Mouse (Mus musculus) olfactory bulb, adult 2 months (tissue): ENCODE measurements around the gene Ube2l3. TPM values are rescaled to one million over a fixed set of nuclear protein-coding genes. Genes with fewer than 3 reads are reported as not detected.

Experiments used
- H3K27ac ChIP-seq: fragments of 200-500 bp; 2 replicates; pipeline ENCODE4 v1.5.1; 2012; ENCODE audit warnings: low read depth, low read length; ENCODE audit not compliant: insufficient read depth
- H3K4me1 ChIP-seq: fragments of 200-500 bp; 2 replicates; pipeline ENCODE4 v1.6.1; 2012; ENCODE audit warnings: low read length; ENCODE audit not compliant: control insufficient read depth, insufficient read depth
- H3K4me3 ChIP-seq: fragments of 200-500 bp; 2 replicates; pipeline ENCODE4 v1.5.1; 2012; ENCODE audit warnings: mild to moderate bottlenecking, low read depth, low read length, moderate library complexity; ENCODE audit not compliant: insufficient read depth
- CTCF ChIP-seq: fragments of 200-500 bp; IDR thresholded peaks from 2 replicates; pipeline ENCODE4 v1.5.1; 2012; ENCODE audit warnings: low read depth, mild to moderate bottlenecking, low read length, moderate library complexity; ENCODE audit not compliant: insufficient read depth
- POLR2A ChIP-seq: fragments of 200-500 bp; IDR thresholded peaks from 2 replicates; pipeline ENCODE4 v1.6.1; 2012; ENCODE audit warnings: mild to moderate bottlenecking, low read depth, low read length, moderate library complexity; ENCODE audit not compliant: insufficient read depth
- WGBS: fragments of 180-500 bp; shearing (Covaris S2); methylation state at CpG from one replicate; pipeline ENCODE4 v1.1.7; 2018; 5-methylcytosine and 5-hydroxymethylcytosine counted together
- polyA plus RNA-seq: library from polyadenylated mRNA; stranded (reverse); fragments of >200 nt; gene quantifications from 2 replicates; pipeline ENCODE4 v1.2.4, GENCODE M21; 2012; ENCODE audit warnings: low replicate concordance; ENCODE audit not compliant: missing spikeins, insufficient read depth, insufficient read length

The Ube2l3 gene
- polyA plus RNA-seq, 1 experiment = not detected

DNA sequence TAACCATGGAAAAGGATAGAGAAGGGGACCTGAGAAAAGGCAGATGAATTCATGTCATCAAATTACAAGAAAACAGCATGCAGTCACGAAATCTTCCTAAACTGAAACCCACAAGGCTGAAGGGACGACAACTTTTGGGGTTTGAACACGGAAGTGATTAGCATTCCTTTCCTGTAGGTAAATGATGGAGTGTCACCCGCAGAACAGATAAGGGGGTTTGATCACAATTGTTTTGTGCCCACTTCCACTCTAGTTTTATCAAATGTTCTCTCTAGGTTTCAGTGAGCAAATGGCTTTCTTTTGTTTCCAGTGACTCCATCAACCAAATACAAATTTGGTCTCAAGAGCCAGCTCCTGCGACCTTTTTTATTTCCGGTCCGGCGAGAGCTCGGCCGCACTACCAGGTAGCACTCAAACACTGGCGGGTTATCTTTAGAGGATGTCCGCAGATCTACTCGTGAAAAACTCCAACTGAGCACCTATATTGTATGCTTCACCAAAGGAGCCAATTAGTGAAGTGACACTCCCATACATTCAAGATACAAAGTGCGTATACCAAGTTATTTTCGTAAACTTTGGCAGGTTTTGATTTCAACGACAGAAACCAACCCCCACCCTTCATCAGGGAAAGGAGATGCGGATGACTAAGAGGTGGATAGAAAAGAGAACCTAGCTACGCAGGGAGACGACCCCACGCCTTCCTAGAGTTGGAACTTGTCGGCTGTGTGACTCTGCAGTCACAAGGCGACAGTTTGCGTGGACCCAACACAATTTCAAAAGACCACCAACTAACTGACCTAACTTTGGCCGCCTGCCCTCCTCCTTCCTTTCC, 2.1 kb downstream of the Ube2l3 start:
- 5% methylated on average over 24 of the region's 24 CpGs for WGBS
- TF ChIP-seq POLR2A (0 out of 2 replicates have a peak, but pooled peaks have one; percentile 3), CTCF (no peak)
- H3K27ac ChIP-seq = no peak overlapping the region
- H3K4me3 ChIP-seq = peak overlapping the region; percentile 79
- H3K4me1 ChIP-seq = peaks cover 5% of the 10 kb centered on the region

DNA sequence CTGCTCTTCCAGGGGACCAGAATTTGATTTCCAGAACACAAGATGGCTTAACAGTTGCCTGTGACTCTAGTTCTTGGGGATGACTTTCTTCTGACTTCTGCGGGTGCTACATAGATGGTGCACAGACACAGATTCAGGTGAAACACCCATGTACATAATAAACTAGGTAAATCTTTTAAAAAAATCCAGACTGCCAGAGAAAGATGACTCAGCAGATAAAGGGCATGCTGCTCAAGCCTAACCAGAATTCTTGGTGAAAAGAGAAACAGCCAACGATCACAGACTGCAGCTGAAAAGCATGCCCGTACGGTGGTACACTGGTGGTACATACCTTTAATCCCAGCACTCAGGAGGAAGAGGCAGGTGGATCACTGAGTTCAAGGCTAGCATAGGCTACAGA, 8.6 kb downstream of the Ube2l3 start:
- TF ChIP-seq CTCF (no peak), POLR2A (no peak)
- Histone ChIP-seq H3K27ac (no peak overlapping the region), H3K4me3 (no peak overlapping the region), H3K4me1 (peaks cover 2% of the 10 kb centered on the region; the same call in 1 of the 2 replicates)
- WGBS = 85% methylated on average over 4 of the region's 4 CpGs

DNA sequence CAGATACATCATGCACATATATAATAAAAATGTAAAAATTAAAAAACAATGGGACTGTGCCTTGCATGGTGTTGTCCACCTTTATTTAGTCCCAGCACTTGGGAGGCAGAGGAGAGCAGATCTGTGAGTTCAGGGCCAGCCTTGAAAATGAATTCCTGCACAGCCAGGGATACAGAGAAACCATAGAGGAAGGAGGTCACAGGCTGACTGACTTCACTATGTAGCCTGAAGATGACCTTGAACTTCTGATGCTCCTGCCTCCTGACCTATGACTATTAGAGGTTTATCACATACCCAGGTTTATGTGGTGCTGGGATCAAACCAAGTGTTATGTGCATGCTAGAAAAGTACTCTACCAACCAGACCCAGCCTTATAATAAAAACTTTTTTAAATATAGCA, 17.0 kb downstream of the Ube2l3 start:
- TF ChIP-seq CTCF (no peak), POLR2A (no peak)

DNA sequence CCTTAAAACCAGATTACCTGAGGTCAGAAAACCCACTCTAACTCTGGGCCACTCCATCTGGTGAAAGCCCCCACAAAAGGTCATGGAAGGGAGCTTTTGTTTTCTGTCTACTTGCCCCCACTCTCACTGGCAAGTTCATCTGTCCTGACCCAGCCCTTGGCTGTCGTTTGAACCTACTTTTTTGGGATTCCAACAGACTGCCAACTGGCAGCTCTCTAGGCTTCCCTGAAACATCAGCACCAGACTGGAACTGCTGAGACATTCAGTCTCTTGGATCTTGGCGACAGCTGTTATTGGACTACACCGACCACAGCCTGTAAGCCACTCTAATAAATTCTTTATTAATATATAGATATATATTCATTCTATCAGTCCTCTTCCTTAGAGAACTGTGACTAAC, 19.4 kb downstream of the Ube2l3 start:
- WGBS = 47% methylated on average over 3 of the region's 3 CpGs
- Histone ChIP-seq H3K4me3 (no peak overlapping the region), H3K27ac (no peak overlapping the region), H3K4me1 (peaks cover 4% of the 10 kb centered on the region; the same call in 1 of the 2 replicates)
- TF ChIP-seq POLR2A = no peak
- no peak for TF ChIP-seq CTCF

More for the DNA sequence above, 17.0 kb downstream of the Ube2l3 start:
- no peak overlapping the region for H3K4me3 ChIP-seq
- H3K4me1 ChIP-seq = peaks cover 4% of the 10 kb centered on the region; the same call in 1 of the 2 replicates
- H3K27ac ChIP-seq = no peak overlapping the region

DNA sequence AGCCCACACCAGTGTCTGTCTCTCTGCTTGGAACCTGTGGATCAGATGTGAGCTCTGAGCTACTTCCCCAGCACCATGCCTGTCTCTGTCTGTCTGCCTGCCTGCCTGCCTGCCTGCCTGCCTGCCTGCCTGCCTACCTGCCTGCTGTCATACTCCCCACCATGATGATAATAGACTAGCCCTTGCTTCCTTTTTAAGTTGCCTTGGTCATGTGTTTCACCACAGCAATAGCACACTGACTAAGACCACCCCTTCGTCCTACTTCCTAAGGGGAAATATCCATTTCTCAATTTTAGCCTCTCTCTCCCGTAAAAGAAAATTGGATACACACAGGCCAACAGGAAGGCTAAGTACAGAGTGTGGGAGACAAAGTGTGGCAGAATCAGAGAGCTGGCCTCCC, 20.3 kb downstream of the Ube2l3 start:
- TF ChIP-seq CTCF = no peak
- TF ChIP-seq POLR2A = no peak
- WGBS = 50% methylated on average over 2 of the region's 2 CpGs
- no peak overlapping the region for H3K27ac ChIP-seq
- peaks cover 4% of the 10 kb centered on the region; the same call in 1 of the 2 replicates for H3K4me1 ChIP-seq
- H3K4me3 ChIP-seq = no peak overlapping the region

DNA sequence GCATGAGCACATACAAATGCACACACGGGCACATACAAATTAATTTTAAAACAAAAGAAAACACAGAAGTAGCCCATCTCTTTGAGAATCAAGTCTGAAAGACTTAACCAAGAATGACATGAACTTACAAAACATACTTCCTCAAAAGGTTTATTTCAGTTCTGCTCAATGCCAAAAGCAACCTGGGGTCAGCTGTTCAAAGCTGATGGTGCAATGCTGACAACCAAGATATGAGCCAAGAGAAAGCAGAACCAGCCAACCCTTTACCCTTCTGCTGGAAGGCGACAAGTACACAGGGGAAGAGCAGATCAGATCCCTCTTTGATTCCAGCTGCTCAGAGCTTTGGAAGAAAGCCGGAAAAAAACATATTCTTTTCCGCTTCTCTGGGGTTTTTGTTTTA, 21.1 kb downstream of the Ube2l3 start:
- Histone ChIP-seq H3K4me1 (peaks cover 4% of the 10 kb centered on the region; the same call in 1 of the 2 replicates), H3K27ac (no peak overlapping the region), H3K4me3 (no peak overlapping the region)
- TF ChIP-seq CTCF (no peak), POLR2A (no peak)
- WGBS = 66% methylated on average over 4 of the region's 4 CpGs

DNA sequence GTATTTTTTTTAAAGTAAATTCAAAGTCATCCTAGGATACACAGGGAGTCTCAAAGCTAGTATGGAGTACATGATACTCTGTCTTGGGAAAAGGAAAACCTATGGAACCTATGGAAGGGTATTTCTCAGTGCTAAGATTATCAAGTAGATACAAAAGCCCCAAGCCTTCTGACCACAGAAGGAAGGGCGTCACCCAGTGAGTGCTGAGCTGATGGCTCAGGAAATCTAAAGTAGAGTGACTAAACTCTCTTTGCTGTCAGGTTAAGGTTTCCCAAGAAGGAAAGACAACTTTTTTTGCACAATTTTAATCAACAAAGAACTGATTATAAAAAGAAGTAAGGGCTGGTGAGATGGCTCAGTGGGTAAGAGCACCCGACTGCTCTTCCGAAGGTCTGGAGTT, 22.7 kb downstream of the Ube2l3 start:
- WGBS = 96% methylated on average over 3 of the region's 3 CpGs
- Histone ChIP-seq H3K27ac (no peak overlapping the region), H3K4me3 (no peak overlapping the region), H3K4me1 (peaks cover 4% of the 10 kb centered on the region; the same call in 1 of the 2 replicates)
- TF ChIP-seq POLR2A = no peak
- no peak for TF ChIP-seq CTCF

DNA sequence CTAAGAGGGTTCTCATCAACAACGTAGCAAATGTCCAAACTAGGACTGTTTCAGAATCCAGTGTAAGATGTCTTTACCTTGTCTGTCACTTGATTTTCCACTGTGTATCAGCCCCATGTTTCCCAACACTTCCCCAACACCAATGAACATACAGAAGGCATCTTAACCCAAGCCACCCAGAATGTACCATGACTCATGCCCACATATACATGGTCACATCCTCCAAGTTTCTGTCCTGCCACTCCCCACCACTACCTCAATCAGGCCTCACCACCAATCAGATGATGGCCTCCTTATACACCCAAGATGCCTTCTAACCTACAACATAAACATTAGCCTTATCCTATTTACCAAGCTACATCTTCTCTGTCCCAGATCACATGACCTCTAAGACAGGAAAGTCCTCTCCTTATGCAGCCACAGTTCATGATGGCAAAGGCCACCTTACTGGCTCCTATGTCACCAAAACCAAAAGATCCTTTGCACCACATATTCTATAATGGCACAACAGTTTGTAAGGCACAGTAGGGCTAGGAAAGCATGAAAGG, 24.8 kb downstream of the Ube2l3 start:
- Histone ChIP-seq H3K4me3 (no peak overlapping the region), H3K27ac (no peak overlapping the region), H3K4me1 (no peaks in the 10 kb centered on the region)
- TF ChIP-seq CTCF (no peak), POLR2A (no peak)
- WGBS = 94% methylated on average over 1 of the region's 1 CpGs

DNA sequence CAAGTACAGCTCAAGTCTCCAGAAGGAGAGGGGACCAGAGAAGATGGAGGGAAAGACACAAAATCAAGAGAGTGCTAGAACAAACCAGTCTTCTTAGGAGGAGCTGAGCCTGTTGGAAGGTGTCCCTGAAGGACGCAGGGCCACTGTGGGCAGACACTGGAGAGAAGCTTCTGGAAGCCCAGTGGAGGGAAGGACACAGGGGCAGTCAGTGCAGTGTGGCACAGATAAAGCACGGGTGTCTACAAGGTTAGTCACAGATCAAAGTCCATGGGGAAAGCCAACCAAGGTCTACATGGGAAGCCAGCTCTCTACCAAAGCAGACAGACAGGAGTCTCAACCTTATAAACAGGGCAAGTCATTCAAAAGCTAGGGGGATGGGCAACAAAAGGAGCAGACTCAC, 26.7 kb downstream of the Ube2l3 start:
- no peaks in the 10 kb centered on the region for H3K4me1 ChIP-seq
- H3K27ac ChIP-seq = no peak overlapping the region
- 88% methylated on average over 2 of the region's 2 CpGs for WGBS
- no peak overlapping the region for H3K4me3 ChIP-seq
- TF ChIP-seq CTCF = no peak
- TF ChIP-seq POLR2A = no peak

DNA sequence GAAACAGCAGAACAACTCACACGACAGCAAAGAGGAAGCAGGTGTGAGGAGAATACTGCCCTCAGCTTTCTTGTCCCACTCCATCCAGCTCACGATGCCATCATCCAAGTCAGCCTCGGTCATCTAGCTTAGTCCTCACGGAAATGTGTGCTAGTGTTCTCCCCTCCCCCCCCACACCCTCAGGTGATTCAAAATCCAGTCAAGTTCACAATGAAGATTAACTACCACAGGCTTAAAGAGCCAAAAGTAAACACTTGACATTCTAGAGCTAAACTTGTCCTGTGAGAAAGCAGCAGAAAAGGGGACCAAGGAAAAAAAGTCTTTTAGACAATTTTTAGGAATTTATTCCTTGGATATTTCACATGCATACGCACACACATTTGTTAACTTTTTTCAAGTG, 34.4 kb downstream of the Ube2l3 start:
- Histone ChIP-seq H3K4me1 (no peaks in the 10 kb centered on the region), H3K27ac (no peak overlapping the region), H3K4me3 (no peak overlapping the region)
- 92% methylated on average over 5 of the region's 5 CpGs for WGBS
- TF ChIP-seq POLR2A = no peak
- no peak for TF ChIP-seq CTCF
